Mouse (Mus musculus): Measurements from ENCODE around the gene Ttc7. TPM values are rescaled to one million over a fixed set of nuclear protein-coding genes. Genes with fewer than 3 reads are reported as not detected.

Gene Ttc7
- polyA plus RNA-seq, 1 experiment = 88.6 TPM

DNA sequence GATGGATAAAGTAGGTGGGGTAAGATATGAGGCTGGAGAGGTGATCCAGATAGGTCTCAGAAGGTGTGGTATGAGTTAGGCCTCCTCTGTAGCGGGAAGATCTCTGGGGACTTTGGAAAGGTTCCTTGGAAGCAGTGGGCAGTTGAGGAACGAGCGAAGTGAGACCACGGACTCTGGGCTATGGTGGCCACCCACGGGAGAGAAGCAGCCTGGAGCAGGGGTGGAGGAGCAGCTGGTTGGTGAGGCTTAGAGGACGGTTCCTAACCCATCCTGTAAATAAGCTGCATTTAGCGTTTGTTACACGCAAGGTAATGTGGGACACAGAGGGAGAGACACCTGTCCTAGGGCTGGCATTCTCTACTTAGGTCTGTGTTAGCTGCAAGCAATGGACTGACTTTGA, 22.4 kb downstream of the Ttc7 start:
- Histone ChIP-seq H3K4me3 (ENCODE audit: extremely low read depth, insufficient read depth, insufficient read length) (no peak overlapping the region), H3K27ac (ENCODE audit: insufficient read depth, low read length) (no peak overlapping the region), H3K27me3 (ENCODE audit: control insufficient read depth, insufficient read depth, low read length) (no peaks in the 10 kb centered on the region), H3K4me1 (ENCODE audit: control insufficient read depth, insufficient read depth, insufficient read length) (peaks cover 19% of the 10 kb centered on the region), H3K36me3 (ENCODE audit: control insufficient read depth, insufficient read depth, low read length) (peaks cover 21% of the 10 kb centered on the region)
- TF ChIP-seq CTCF (IDR thresholded peaks at IDR 0.05; ENCODE audit: extremely low read depth, insufficient read depth, insufficient read length, insufficient replicate concordance) (no peak), POLR2A (IDR thresholded peaks at IDR 0.05; ENCODE audit: low read depth, low read length) (no peak)
- no peak for DNase-seq (ENCODE audit: low read depth in 1 of 2, low spot score in 2 of 2)
- 95% methylated on average over 8 of the region's 8 CpGs for WGBS

DNA sequence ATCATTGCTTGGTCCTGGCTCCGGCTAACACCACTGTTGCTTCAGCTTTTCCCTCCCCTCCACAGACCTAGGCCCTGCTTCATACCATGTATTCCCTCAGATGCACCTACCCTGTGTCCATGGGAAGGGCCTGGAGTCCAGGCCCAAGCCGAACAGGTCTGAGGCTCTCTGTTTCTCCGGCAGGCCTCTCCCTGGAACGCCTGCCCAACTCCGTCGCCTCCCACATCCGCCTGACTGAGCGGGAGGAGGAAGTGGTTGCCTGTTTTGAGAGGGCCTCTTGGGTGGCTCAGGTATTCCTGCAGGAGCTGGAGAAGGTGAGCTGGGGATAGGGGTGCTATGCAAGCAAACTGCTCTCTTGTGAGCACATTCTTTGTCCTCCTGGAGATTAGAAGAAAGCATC, 24.1 kb downstream of the Ttc7 start:
- DNase-seq (ENCODE audit: low read depth in 1 of 2, low spot score in 2 of 2) = no peak
- Histone ChIP-seq H3K4me1 (ENCODE audit: control insufficient read depth, insufficient read depth, insufficient read length) (peaks cover 17% of the 10 kb centered on the region), H3K4me3 (ENCODE audit: extremely low read depth, insufficient read depth, insufficient read length) (no peak overlapping the region), H3K27me3 (ENCODE audit: control insufficient read depth, insufficient read depth, low read length) (no peaks in the 10 kb centered on the region), H3K27ac (ENCODE audit: insufficient read depth, low read length) (no peak overlapping the region), H3K36me3 (ENCODE audit: control insufficient read depth, insufficient read depth, low read length) (peaks cover 28% of the 10 kb centered on the region)
- WGBS = 59% methylated on average over 8 of the region's 8 CpGs
- TF ChIP-seq CTCF (IDR thresholded peaks at IDR 0.05; ENCODE audit: extremely low read depth, insufficient read depth, insufficient read length, insufficient replicate concordance) (no peak), POLR2A (IDR thresholded peaks at IDR 0.05; ENCODE audit: low read depth, low read length) (no peak)

DNA sequence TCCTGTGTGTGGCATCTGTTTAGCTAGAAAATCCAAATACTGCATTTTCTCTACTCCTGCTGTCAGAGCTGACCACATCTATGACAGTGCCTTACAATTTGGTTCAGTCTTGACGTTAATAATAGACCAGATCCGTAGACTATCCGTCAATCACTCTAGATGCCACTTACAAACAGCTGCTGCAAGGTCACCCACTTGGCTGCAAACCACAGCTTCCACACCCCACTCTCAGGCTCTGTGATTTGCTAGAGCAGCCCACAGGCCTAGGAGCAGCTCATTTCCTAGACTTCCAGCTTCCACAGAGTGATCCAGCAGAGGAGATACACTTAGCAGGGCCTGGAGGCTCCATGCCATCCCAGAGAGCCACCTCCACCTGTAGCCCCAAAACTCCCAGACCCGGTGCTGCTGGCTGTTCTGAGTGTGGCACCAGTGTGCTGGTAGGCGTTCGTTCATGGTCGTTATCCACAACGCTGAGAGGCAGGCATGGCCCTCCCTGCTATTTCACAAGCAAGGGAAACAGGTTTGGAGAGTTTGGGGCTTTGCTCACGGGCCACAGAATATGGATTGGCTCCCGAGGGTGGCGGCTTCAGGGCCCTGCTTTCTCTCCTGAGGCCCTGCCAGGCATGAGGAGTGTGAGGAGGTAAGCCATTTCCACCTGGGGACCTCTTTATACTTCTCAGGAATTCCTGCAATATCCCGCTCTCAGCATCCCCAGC, 26.5 kb downstream of the Ttc7 start:
- 89% methylated on average over 12 of the region's 12 CpGs for WGBS
- no peaks in the 10 kb centered on the region for H3K27me3 ChIP-seq (ENCODE audit: control insufficient read depth, insufficient read depth, low read length)
- TF ChIP-seq CTCF (IDR thresholded peaks at IDR 0.05; ENCODE audit: extremely low read depth, insufficient read depth, insufficient read length, insufficient replicate concordance) = no peak
- H3K4me1 ChIP-seq (ENCODE audit: control insufficient read depth, insufficient read depth, insufficient read length) = peaks cover 7% of the 10 kb centered on the region; the same call in 1 of the 2 replicates
- peaks cover 37% of the 10 kb centered on the region for H3K36me3 ChIP-seq (ENCODE audit: control insufficient read depth, insufficient read depth, low read length)
- H3K4me3 ChIP-seq (ENCODE audit: extremely low read depth, insufficient read depth, insufficient read length) = no peak overlapping the region
- H3K27ac ChIP-seq (ENCODE audit: insufficient read depth, low read length) = no peak overlapping the region
- DNase-seq (ENCODE audit: low read depth in 1 of 2, low spot score in 2 of 2) = no peak

DNA sequence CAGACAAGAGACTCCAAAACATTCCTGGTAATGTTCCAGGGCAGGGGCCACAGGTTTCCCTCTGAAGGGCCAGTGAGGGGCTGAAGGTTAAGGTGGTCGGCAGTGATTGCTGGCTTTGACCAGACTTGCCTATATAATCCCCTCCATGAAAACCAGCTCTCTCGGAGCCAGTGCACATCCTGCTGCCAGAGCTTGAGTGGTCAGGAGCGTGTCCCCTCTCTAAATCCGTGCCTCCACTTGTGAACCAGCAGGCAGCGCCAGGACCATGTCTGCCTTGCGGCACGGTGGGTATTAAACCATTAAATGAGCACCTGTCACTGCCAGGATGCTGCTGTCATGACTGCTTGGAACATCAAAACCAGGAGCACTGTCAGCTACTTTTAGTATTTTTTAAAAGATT, 27.8 kb downstream of the Ttc7 start:
- peaks cover 4% of the 10 kb centered on the region; the same call in 1 of the 2 replicates for H3K4me1 ChIP-seq (ENCODE audit: control insufficient read depth, insufficient read depth, insufficient read length)
- no peaks in the 10 kb centered on the region for H3K27me3 ChIP-seq (ENCODE audit: control insufficient read depth, insufficient read depth, low read length)
- DNase-seq (ENCODE audit: low read depth in 1 of 2, low spot score in 2 of 2) = no peak
- peaks cover 37% of the 10 kb centered on the region for H3K36me3 ChIP-seq (ENCODE audit: control insufficient read depth, insufficient read depth, low read length)
- no peak overlapping the region for H3K27ac ChIP-seq (ENCODE audit: insufficient read depth, low read length)
- no peak overlapping the region for H3K4me3 ChIP-seq (ENCODE audit: extremely low read depth, insufficient read depth, insufficient read length)
- TF ChIP-seq CTCF (IDR thresholded peaks at IDR 0.05; ENCODE audit: extremely low read depth, insufficient read depth, insufficient read length, insufficient replicate concordance) (no peak), POLR2A (IDR thresholded peaks at IDR 0.05; ENCODE audit: low read depth, low read length) (no peak)
- 93% methylated on average over 7 of the region's 7 CpGs for WGBS

DNA sequence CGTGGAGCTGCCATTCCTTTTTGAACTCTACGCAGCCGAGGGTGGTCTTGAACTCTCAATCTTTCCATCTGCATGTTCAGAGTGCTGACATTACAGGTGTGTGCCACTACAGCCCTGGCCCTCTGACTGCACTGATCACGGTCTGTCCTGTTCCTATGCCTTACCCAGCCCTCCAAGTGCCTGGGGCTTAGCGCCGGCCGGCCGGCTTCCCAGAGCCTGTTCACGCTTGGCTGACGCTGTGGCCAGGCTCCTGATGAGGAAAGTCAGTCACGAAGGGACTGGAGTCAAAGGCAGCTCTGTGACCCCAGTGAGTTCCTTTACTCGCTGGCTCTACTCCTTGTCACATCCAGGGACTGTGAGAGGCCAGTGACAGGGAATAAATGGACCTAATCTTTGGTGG, 29.7 kb downstream of the Ttc7 start:
- no peak for DNase-seq (ENCODE audit: low read depth in 1 of 2, low spot score in 2 of 2)
- Histone ChIP-seq H3K36me3 (ENCODE audit: control insufficient read depth, insufficient read depth, low read length) (peaks cover 37% of the 10 kb centered on the region), H3K4me3 (ENCODE audit: extremely low read depth, insufficient read depth, insufficient read length) (no peak overlapping the region), H3K27me3 (ENCODE audit: control insufficient read depth, insufficient read depth, low read length) (no peaks in the 10 kb centered on the region), H3K4me1 (ENCODE audit: control insufficient read depth, insufficient read depth, insufficient read length) (peaks cover 9% of the 10 kb centered on the region; the same call in 1 of the 2 replicates), H3K27ac (ENCODE audit: insufficient read depth, low read length) (no peak overlapping the region)
- WGBS = 96% methylated on average over 12 of the region's 12 CpGs
- TF ChIP-seq POLR2A (IDR thresholded peaks at IDR 0.05; ENCODE audit: low read depth, low read length) (no peak), CTCF (IDR thresholded peaks at IDR 0.05; ENCODE audit: extremely low read depth, insufficient read depth, insufficient read length, insufficient replicate concordance) (no peak)

DNA sequence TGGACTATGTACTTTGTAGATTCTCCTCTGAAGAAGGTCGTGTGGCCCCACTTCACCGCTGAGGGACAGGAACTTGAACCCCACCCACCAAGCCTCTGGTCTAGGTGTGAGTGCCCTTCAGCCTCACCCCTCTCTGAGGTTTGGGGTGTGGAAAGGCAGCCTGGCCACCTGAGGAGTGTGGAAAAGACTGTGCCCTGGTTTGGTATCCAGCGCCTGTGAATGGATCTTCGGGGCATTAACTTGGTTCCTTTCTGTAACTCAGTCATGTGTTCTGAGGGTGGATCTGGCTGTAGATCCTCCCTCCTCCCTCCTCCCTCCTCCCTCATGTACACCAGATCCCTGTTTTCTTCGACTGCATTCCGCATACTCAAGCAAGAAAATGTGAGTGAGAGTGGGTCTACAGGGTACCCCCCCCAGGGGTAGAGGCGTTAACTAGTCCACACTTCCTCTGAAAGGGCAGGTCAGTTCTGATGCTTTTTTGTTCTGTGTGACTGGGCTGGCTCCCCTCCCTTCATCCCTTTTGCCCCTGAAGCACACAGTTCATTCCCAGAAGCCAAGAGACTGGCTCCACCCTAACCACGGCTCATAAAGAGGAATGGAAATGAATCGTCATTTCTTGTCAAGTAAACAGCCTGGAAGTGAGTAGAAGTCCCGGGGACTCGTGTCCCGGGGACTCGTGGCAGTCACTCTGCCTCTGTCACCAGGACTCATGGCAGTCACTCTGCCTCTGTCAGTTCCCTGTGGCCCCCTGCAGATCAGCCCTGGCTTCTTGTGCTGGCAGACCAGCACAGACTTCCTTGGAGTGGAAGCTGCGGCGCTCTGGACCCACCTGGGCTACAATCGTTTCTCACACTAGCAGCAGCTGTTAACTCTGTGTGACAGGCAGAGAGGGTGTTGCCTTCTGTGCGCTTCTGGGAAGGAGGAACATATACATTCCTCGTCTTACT, 30.5 kb downstream of the Ttc7 start:
- WGBS = 73% methylated on average over 18 of the region's 18 CpGs
- H3K36me3 ChIP-seq (ENCODE audit: control insufficient read depth, insufficient read depth, low read length) = peaks cover 33% of the 10 kb centered on the region
- H3K4me3 ChIP-seq (ENCODE audit: extremely low read depth, insufficient read depth, insufficient read length) = no peak overlapping the region
- H3K4me1 ChIP-seq (ENCODE audit: control insufficient read depth, insufficient read depth, insufficient read length) = peaks cover 9% of the 10 kb centered on the region; the same call in 1 of the 2 replicates
- H3K27ac ChIP-seq (ENCODE audit: insufficient read depth, low read length) = no peak overlapping the region
- DNase-seq (ENCODE audit: low read depth in 1 of 2, low spot score in 2 of 2) = no peak
- TF ChIP-seq POLR2A (IDR thresholded peaks at IDR 0.05; ENCODE audit: low read depth, low read length) (no peak), CTCF (IDR thresholded peaks at IDR 0.05; ENCODE audit: extremely low read depth, insufficient read depth, insufficient read length, insufficient replicate concordance) (no peak)
- no peaks in the 10 kb centered on the region for H3K27me3 ChIP-seq (ENCODE audit: control insufficient read depth, insufficient read depth, low read length)
